Mouse (Mus musculus): ENCODE measurements at regions not wholly inside any gene's neighbourhood (a gene's known extent, or its start where the extent isn't known, plus 50 kb on each side); places are given as distances from the start of the nearest gene placed in this dataset.

DNA sequence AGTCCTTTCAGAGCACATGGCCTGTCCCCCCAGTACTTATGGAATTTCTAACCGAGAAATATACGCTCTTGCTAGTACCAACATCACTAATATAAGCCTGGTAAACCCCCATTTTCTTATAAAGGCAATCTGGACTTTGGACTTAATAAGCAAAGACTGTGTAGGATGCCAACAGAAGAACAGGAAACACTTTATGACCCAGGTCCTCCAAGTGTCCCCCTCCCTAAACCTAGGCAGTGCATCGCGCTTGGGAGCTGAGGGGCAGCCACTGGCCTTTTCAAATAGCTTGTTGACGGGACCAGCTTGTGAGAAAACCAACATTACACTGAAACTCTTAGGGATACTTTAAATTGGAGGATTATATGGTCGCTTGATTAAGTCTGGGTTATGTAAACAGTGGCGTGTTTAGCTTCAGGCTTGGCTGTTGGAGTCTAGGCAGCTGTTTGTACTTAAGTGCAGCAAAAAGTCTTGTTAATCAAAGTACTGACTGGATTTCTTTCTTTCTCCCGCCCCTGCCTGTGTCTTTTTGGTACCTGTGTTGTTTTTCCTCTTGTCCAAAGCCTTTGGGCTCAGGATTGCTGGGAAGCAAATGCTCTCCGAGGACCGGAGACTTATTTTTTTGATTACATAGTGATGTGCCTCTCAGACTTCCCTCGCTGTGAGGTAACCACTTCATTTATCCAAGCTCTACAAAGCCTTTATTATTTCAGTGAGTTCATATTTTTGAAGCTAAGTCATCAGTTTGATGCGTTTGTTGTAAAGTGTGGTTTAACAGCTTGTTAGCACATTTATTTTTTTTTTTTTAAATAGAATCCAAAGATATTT lies 205.8 kb upstream of the Bmp2 start:
- WGBS, result 49% methylated on average over 12 of the region's 12 CpGs
- no peak for DNase-seq
- no peak for TF ChIP-seq POLR2A (IDR thresholded peaks at IDR 0.05; ENCODE audit: borderline replicate concordance, extremely low read depth, low read depth, low read length)
- TF ChIP-seq CTCF (IDR thresholded peaks at IDR 0.05; ENCODE audit: insufficient read depth, low read length), result no peak
- peaks cover 2% of the 10 kb centered on the region; the same call in 1 of the 2 replicates for H3K4me1 ChIP-seq (ENCODE audit: control insufficient read depth, insufficient read depth, low read length)
- H3K4me3 ChIP-seq (replicated peaks; ENCODE audit: extremely low read depth, low read depth, low read length), result no peak overlapping the region

DNA sequence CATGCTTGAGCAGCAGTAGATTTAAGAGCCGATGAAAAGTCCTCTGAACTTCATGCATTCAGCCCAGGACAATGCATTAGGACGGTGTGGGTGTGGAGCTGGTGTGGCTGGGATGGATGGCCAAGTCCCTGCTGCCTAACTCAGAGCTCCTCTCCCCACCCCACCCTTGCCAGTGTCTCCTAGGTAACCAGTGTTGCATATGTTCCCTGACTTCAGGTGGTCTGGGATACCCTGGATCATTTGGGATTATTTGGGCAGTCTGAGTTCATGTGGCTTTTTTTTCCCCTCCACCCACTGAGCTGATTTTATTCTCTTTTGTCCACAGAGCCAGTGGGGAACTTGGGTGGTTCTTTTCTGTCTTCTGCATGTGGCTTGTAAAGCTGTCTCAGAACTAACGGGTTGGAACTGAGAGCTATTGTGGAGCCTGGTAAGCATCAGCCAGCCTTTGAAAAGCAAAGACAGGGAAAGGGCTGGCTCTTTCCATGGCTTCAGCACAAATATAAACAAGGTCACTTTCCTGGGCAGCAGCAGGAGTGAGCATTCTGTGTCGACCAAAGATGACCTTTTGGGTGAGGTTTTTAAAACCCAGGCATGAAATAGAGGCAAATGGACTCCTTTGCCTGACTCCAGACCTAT lies 205.1 kb upstream of the Bmp2 start:
- WGBS, result 28% methylated on average over 4 of the region's 4 CpGs
- Histone ChIP-seq H3K4me1 (ENCODE audit: control insufficient read depth, insufficient read depth, low read length) (peaks cover 2% of the 10 kb centered on the region; the same call in 1 of the 2 replicates), H3K4me3 (replicated peaks; ENCODE audit: extremely low read depth, low read depth, low read length) (no peak overlapping the region)
- TF ChIP-seq CTCF (IDR thresholded peaks at IDR 0.05; ENCODE audit: insufficient read depth, low read length) (no peak), POLR2A (IDR thresholded peaks at IDR 0.05; ENCODE audit: borderline replicate concordance, extremely low read depth, low read depth, low read length) (no peak)
- no peak for DNase-seq

DNA sequence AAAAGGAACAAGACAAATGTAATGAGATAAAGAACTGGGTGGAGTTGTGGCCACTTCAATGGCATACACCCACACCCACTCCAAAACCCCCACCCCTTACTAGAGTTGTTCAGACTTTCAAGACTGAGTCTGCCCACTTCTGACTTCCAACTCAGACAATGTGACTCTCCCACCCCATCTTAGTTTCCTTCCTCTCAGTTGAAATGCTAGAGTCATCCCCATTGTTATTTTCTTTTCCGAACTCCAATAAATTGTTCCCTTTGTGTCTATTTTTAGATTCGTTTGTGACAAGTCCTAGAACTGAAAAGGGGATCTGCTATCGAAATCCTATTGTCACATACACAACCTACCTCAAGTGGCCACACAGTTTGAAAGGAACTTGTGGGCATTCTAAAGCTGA lies 200.7 kb upstream of the Bmp2 start:
- DNase-seq, result no peak
- 47% methylated on average over 3 of the region's 3 CpGs for WGBS
- peaks cover 2% of the 10 kb centered on the region; the same call in 1 of the 2 replicates for H3K4me1 ChIP-seq (ENCODE audit: control insufficient read depth, insufficient read depth, low read length)
- no peak for TF ChIP-seq CTCF (IDR thresholded peaks at IDR 0.05; ENCODE audit: insufficient read depth, low read length)
- H3K4me3 ChIP-seq (replicated peaks; ENCODE audit: extremely low read depth, low read depth, low read length), result no peak overlapping the region

DNA sequence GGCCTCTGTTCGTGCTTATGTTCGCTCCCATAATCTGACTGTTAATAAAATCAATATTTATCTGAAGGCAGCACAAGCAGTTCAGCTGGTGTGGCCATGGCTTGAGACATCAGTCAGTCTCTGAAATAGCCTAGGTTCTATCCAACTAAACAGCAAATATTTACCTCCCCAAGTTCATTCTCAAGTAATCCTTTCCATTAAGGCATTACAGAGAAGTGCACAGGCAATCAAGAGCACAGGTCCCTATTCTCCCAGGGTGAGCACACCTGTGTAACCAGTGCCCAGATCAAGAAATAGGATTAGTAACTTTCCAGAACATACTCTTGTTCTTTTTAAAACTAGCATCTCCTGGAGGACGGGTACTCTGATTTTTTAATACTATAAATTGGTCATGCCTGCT lies 199.2 kb upstream of the Bmp2 start:
- WGBS, result 71% methylated on average over 3 of the region's 3 CpGs
- TF ChIP-seq POLR2A (IDR thresholded peaks at IDR 0.05; ENCODE audit: borderline replicate concordance, extremely low read depth, low read depth, low read length), result no peak
- TF ChIP-seq CTCF (IDR thresholded peaks at IDR 0.05; ENCODE audit: insufficient read depth, low read length), result no peak
- DNase-seq, result no peak
- Histone ChIP-seq H3K4me3 (replicated peaks; ENCODE audit: extremely low read depth, low read depth, low read length) (no peak overlapping the region), H3K4me1 (ENCODE audit: control insufficient read depth, insufficient read depth, low read length) (peaks cover 2% of the 10 kb centered on the region; the same call in 1 of the 2 replicates)

DNA sequence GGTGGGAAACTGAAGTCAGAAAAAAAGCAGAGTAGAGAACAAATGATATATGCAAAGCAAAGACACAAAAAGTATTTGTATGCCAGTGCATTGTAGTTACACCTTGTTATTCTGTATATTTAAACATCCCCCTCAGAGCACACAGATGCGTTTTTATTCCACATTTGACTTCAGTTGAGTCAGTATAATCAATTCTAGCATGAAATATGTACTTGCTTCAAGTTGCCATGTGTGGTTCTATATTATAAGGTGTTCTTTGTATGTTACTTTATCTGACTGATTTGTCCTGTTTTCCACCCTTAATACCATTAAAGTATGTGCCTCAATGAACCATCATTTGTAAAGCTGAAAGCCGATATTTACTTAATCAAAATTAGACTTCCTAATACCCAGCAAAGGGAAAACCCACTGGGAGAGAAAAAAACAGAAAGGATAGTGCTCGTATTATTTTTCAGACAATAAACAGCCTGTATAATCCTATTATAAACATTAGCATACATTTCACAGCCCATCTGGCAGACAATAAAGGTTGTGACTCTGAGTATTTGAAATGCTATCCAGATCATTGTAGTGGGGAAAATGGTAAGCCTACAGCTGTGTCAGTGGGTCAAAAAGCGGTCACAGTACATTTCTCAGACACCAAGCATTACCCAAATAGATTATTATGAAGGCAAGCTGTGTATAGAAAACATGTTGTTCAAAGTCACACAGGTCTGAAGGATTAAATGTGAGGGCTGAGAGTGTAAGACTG lies 189.1 kb upstream of the Bmp2 start:
- TF ChIP-seq CTCF (IDR thresholded peaks at IDR 0.05; ENCODE audit: insufficient read depth, low read length) (no peak), POLR2A (IDR thresholded peaks at IDR 0.05; ENCODE audit: borderline replicate concordance, extremely low read depth, low read depth, low read length) (no peak)
- H3K4me1 ChIP-seq (ENCODE audit: control insufficient read depth, insufficient read depth, low read length), result no peaks in the 10 kb centered on the region
- DNase-seq, result no peak
- no peak overlapping the region for H3K4me3 ChIP-seq (replicated peaks; ENCODE audit: extremely low read depth, low read depth, low read length)
- WGBS, result 53% methylated on average over 4 of the region's 4 CpGs

DNA sequence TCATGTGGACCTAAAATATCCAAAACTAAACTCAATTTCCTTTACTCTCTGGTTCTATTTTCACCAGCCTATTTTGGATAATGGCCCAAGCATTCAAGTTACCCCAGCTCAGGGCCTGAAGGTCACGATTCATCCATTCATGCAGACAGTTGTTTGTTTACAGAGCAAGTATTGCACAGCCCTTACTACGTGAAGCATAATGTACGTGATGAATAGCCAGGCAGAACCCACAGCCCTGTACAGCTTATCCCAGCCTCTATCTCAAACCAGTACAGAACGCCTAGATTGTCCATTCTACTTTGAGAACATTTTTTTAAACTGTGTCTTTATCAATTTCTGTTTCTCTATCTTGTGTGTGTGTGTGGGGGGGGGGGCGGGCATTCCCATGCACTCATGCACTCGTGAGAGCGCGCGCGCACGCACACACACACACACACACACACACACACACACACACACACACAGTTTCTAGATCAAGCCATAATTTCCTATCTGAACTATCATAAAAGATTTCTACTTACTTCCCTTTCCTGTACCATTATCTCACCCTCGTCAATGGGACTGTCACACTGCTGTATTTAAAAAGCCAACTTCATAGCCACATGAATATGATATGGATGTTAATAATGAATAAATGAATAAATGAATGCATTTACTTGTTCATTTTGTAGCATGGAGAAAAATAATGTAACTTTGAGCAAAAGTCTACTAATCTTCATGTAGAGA lies 180.3 kb upstream of the Bmp2 start:
- no peak for DNase-seq
- Histone ChIP-seq H3K4me3 (replicated peaks; ENCODE audit: extremely low read depth, low read depth, low read length) (no peak overlapping the region), H3K4me1 (ENCODE audit: control insufficient read depth, insufficient read depth, low read length) (no peaks in the 10 kb centered on the region)
- no peak for TF ChIP-seq POLR2A (IDR thresholded peaks at IDR 0.05; ENCODE audit: borderline replicate concordance, extremely low read depth, low read depth, low read length)
- no peak for TF ChIP-seq CTCF (IDR thresholded peaks at IDR 0.05; ENCODE audit: insufficient read depth, low read length)
- 69% methylated on average over 12 of the region's 12 CpGs for WGBS

DNA sequence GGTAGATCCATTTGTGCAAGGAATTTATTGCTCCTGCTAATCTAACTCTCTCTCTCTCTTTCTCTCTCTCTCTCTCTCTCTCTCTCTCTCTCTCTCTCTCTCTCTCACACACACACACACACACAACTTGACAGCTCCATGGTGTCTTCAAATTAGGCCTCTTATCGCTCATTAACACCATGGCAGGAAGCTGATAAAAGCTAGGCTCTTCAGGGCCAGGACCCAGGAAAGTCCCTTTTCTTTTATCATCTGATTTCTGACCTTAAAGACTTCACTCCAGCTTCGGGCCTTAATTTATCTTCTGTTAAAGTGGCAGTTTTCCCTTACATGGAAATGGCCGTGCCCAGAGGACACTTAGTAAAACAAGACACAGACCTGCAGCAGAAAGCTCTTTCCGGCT lies 178.4 kb upstream of the Bmp2 start:
- TF ChIP-seq CTCF (IDR thresholded peaks at IDR 0.05; ENCODE audit: insufficient read depth, low read length) (no peak), POLR2A (IDR thresholded peaks at IDR 0.05; ENCODE audit: borderline replicate concordance, extremely low read depth, low read depth, low read length) (no peak)
- H3K4me3 ChIP-seq (replicated peaks; ENCODE audit: extremely low read depth, low read depth, low read length), result no peak overlapping the region
- no peak for DNase-seq
- no peaks in the 10 kb centered on the region for H3K4me1 ChIP-seq (ENCODE audit: control insufficient read depth, insufficient read depth, low read length)
- 67% methylated on average over 4 of the region's 4 CpGs for WGBS

DNA sequence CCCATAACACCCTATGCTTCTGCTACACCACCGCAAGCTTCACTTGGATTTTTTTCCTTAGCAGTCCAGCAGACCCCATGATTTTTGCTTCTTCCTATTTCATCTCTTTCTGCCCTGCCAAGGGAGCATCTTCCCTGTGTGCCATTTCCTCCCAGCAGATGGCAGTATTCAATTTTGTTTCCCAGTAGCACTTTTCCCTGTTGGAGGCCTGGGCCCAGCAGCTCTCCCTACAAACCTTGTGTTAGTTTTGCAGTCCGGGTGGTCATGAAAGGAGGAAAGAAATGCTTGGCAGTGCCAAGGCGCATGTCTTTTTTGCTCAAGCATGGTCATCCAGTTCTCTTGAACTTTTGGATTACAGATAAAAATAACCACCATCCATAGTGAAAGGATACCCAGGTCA lies 170.9 kb upstream of the Bmp2 start:
- peak; percentile 14 for DNase-seq
- H3K4me1 ChIP-seq (ENCODE audit: control insufficient read depth, insufficient read depth, low read length), result no peaks in the 10 kb centered on the region
- H3K4me3 ChIP-seq (replicated peaks; ENCODE audit: extremely low read depth, low read depth, low read length), result no peak overlapping the region
- WGBS, result 58% methylated on average over 3 of the region's 3 CpGs
- TF ChIP-seq POLR2A (IDR thresholded peaks at IDR 0.05; ENCODE audit: borderline replicate concordance, extremely low read depth, low read depth, low read length), result no peak
- TF ChIP-seq CTCF (IDR thresholded peaks at IDR 0.05; ENCODE audit: insufficient read depth, low read length), result peak; percentile 33; the same call in 1 of the 2 replicates
